Mouse (Mus musculus): ENCODE results near the gene Pglyrp4. TPM values are rescaled to one million over a fixed set of nuclear protein-coding genes. Genes with fewer than 3 reads are reported as not detected.

The Pglyrp4 gene
- 0.06 and 0.10 TPM in 2 replicates for polyA plus RNA-seq (2012; rRNA removed)

GRCm38 (mm10) chr3:90726606-90727005 lies at the start of gene Pglyrp4:
Pglyrp4 (plus strand) TSS chr3:90726906.

GRCm38 (mm10) chr3:90695613-90696012 lies 31.1 kb upstream of the Pglyrp4 start, which contains the start of gene S100a9:
S100a9 (minus strand) TSS chr3:90695721.

GRCm38 (mm10) chr3:90777776-90778175 lies 51.1 kb downstream of the Pglyrp4 start, which contains the start of gene Gm5849:
Gm5849 (minus strand) TSS chr3:90777876.

Other genes with a start within 250 kb of the Pglyrp4 start
- 10.8 and 11.4 TPM in 2 replicates for gene Snapin, start 235.9 kb upstream of the Pglyrp4 start, polyA plus RNA-seq (2012; rRNA removed)
- 41.0 and 42.8 TPM in 2 replicates for gene Chtop, start 217.4 kb upstream of the Pglyrp4 start, polyA plus RNA-seq (2012; rRNA removed)
- 63.9 and 76.4 TPM in 2 replicates for gene S100a1, start 212.5 kb upstream of the Pglyrp4 start, polyA plus RNA-seq (2012; rRNA removed)
- 20.9 and 23.5 TPM in 2 replicates for gene S100a13, start 212.5 kb upstream of the Pglyrp4 start, polyA plus RNA-seq (2012; rRNA removed)
- gene S100a14, start 200.1 kb upstream of the Pglyrp4 start, polyA plus RNA-seq (2012; rRNA removed): 0.13 and 0.25 TPM in 2 replicates
- 21.5 and 26.1 TPM in 2 replicates for gene S100a16, start 189.7 kb upstream of the Pglyrp4 start, polyA plus RNA-seq (2012; rRNA removed)
- gene S100a3, start 166.3 kb upstream of the Pglyrp4 start, polyA plus RNA-seq (2012; rRNA removed): 0.12 and 0.13 TPM in 2 replicates
- not detected in 2 replicates for gene S100a2, start 136.7 kb upstream of the Pglyrp4 start, polyA plus RNA-seq (2012; rRNA removed)
- gene Gm42674, start 125.0 kb upstream of the Pglyrp4 start, polyA plus RNA-seq (2012; rRNA removed): not detected in 2 replicates
- 3.9 and 6.9 TPM in 2 replicates for gene S100a4, start 123.1 kb upstream of the Pglyrp4 start, polyA plus RNA-seq (2012; rRNA removed)
- gene S100a5, start 118.4 kb upstream of the Pglyrp4 start, polyA plus RNA-seq (2012; rRNA removed): not detected in 2 replicates
- 33.0 and 39.2 TPM in 2 replicates for gene S100a6, start 114.0 kb upstream of the Pglyrp4 start, polyA plus RNA-seq (2012; rRNA removed)
- gene S100a7a, start 72.9 kb upstream of the Pglyrp4 start, polyA plus RNA-seq (2012; rRNA removed): 0.11 and 0.12 TPM in 2 replicates
- 2,991 and 4,044 TPM in 2 replicates for gene S100a8, start 57.9 kb upstream of the Pglyrp4 start, polyA plus RNA-seq (2012; rRNA removed)
- 4,014 and 5,626 TPM in 2 replicates for gene S100a9, start 31.2 kb upstream of the Pglyrp4 start, polyA plus RNA-seq (2012; rRNA removed)
- not detected in 2 replicates for gene Gm5849, start 51.0 kb downstream of the Pglyrp4 start, polyA plus RNA-seq (2012; rRNA removed)

Measured in liver, embryonic 18 days (tissue).